Mouse (Mus musculus) ovary, adult 18-20 months (tissue): ENCODE results near the gene Wdr1.
"Not testable (repeated sequence)": the region's sequence is repeated elsewhere in the genome, so short reads cannot be mapped to it uniquely, and the experiment has no call there.

ENCODE experiments used
- DNase-seq: peaks from one replicate; pipeline ENCODE4 v3.0.0; 2022; ENCODE audit warnings: low spot score, mixed read lengths

Gene Wdr1

GRCm38 (mm10) chr5:38563121-38563520 lies at the start of gene Wdr1:
Gene Wdr1 (minus strand): TSS chr5:38563221.
- DNase-seq: no peak

GRCm38 (mm10) chr5:38611118-38611517 lies 48.1 kb upstream of the Wdr1 start:
- no peak for DNase-seq

- not testable (repeated sequence) for DNase-seq
Measured at GRCm38 (mm10) chr5:38608219-38608618, 45.2 kb upstream of the Wdr1 start.

GRCm38 (mm10) chr5:38598647-38599304 lies 35.8 kb upstream of the Wdr1 start:
- DNase-seq: no peak

DNA sequence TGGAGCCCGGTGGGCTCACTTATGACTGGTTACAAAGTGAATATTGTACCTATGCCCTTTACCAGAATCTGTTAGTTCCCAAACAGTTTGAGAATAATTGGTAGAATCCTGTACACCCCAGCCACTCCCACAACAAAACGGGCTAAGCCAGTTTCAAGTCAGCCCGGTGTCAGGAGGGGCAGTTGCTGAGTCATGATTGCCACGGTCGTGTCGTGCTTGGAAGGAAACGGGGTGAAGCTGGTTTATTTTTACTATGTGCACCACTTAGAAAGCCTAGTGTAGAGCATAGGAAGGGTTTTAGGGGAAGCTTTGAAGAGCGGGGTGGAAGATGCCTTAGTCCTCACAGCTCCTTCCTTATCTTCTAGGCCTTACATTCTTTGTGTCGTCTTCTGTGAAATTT lies 25.9 kb upstream of the Wdr1 start:
- DNase-seq: no peak

DNA sequence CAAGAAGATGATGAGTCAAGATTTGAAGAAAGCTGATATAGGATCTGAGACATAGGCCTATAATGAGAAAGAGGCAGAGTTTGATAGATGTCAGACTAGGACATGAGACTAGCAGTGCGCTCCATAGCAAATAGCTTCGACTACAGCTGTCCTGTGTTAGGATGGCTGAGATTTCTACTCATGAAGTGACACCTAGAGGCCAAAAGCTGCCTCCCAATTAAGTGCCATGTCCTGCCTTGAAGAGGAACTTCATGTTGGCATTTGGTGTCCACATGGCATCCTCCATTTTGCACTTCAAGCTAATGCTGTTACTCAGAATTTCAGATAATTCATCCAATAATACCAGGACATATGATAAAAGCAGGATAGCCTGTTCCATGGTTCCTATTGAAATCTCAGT lies 22.4 kb upstream of the Wdr1 start:
- no peak for DNase-seq

DNA sequence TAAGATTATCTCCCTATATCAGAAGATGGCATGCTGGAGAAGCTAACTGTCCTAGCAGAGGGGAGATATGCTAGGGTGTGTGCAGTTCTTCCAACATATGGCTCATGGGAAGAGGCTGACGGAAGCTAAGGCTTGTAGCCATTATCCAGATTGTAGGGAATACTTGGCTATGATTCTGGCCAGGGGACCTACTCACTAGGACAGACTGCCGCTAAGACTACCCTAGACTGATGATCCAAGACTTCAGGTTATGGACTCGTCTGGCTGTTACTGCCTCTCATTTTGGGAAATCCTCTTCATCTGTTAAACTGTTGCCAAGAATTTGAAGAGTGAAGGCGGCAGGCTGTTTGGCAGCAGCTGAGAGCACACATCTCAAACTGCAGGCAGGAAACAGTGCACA lies 20.0 kb upstream of the Wdr1 start:
- no peak for DNase-seq

DNA sequence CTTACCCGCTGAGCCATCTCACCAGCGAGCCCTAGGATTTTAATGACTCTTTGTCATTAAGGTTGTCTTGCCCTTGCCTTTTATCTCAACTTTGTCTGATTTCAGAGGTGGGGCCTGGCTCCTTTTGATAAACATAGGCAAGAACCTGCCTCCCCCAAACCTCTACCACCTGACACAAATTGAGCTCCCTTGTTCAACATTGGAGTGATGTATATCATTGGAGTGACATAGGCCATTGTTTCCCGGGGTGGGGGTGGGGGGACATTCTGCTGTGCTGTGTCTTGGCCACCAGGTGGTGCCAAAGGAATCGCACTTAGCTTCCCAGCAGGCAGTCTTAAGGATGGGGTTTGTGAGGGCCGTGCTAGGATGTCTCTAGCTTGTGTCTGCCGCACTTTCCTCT lies 17.7 kb upstream of the Wdr1 start:
- no peak for DNase-seq

DNA sequence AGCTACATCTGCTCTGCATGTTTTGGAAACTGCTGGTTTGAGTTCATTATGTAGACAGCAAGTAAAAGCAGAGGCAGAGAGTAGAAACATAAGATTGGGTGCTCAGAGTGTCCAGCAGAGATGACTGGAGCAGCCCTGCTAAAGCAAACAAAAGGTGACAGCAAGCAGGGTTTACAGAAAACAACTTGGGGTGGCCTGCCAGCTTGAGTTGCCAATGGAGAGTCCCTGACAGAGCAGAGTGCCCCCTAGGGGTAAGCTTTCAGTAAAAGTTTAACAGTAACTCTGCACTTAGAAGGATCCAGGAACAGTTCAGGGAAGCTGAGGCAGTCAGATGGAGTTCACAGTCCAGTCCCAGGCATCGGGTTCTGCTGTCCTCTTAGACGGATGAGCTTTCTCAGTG lies 7.9 kb upstream of the Wdr1 start:
- no peak for DNase-seq

DNA sequence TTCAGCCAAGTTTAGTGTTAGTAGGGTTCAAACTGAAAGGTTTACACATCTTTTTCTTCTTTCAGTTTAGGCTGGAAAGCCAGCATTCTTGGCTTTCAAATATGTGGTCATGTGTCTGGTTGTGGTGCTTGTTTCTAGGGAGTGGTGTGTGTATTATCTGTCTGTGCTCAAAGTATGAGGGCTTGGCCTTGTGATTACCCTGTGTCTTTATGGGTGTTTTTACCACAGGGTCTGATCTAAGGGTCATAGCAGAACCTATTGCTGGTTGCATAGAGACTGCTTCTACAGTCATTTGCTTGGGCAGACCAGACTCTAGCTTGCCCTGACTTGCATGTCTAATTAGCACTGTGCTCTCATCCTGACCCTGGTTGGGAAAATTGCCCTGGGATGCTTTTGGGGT lies 5.6 kb upstream of the Wdr1 start:
- DNase-seq: no peak

- no peak for DNase-seq
Measured at GRCm38 (mm10) chr5:38564831-38565230, 1.8 kb upstream of the Wdr1 start.

DNA sequence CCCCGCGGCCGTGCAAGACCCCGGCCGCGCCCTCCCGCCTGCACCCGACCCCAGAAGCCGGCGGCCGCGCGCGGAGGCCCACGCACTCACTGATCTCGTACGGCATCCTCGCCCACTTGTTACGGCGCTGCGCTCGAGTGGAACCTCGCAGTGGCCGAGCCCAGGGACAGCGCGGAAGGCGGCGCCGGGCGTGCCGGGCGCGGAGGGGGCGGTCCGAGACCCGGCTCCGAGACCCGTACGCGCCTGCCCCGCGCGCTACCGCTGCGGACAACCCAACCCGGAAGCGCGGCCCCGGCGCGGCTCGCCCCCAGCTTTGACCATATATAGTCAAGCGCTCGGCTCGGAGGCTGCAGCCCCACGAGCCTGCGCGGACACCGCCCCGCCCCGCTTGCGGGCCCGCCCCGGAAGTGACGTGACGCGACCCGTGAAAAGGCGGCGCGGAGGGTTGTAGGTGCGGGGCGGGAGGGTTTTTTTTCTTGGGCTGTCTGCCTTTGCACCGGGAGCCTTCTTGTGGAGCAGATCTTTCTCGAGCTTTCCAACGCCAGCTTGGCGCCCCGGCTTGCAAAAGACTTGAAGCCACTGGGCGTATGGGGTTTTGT lies 1.5 kb downstream of the Wdr1 start:
- peak; percentile 97 for DNase-seq

DNA sequence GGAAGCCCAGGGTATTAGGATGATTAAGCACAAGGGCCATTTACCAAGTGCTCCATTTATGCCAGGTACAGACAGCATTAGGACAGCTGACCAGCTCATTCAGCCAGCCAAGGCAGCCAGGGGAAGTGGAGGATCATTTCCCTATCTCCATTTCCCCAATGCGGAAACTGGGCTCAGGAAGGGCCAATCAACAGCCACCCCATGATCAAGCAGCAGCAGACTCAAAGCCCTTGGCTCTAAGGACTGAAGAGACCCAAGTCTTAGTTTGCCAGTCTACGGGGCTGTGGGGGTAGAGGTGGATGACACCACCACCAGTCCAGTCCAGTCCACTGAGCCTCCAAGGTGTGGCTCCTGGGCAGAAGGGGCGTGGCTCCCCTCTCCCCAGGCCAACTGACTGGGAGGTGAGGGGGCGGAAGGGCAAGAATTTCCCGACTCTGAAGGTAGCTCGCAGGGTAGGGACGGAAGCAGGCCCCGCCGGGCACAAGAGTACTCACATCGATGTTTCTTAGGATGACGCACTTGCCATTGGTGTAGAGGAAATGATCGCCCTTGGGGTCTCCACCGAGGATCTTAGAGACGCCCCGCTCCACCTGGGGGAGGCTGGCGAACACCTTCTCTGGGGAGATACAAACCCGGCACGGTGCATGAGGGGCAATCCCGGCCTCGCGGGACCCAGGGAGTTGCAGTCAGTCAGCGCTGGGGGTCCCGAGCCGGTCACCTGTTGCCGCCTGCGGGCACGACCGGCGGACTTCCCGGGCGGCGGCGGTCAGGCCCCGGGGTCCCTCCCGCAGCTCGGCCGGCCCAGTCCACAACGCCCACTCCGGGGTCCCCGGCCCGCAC lies 2.2 kb downstream of the Wdr1 start:
- DNase-seq: peak; percentile 17

DNA sequence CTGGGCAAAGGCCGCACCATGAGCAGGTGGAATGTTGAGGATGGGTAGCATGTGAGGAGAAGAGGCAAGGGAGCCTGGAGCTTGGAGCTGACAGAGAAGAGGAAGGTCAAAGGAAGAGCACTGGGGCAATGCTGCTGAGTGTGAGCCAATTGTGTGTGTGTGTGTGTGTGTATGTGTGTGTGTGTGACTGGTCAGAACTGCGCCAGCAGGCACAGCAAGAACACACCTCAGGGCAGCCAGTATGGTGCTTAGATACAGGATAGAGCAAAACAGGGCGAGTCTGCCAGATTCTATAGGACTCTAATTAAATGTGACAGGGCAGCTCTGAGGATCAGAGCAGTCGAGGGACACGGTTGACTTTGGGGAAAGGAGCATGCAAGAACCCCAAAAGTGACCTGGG lies 4.2 kb downstream of the Wdr1 start:
- DNase-seq: no peak

GRCm38 (mm10) chr5:38557811-38558210 lies 5.2 kb downstream of the Wdr1 start:
- no peak for DNase-seq

DNA sequence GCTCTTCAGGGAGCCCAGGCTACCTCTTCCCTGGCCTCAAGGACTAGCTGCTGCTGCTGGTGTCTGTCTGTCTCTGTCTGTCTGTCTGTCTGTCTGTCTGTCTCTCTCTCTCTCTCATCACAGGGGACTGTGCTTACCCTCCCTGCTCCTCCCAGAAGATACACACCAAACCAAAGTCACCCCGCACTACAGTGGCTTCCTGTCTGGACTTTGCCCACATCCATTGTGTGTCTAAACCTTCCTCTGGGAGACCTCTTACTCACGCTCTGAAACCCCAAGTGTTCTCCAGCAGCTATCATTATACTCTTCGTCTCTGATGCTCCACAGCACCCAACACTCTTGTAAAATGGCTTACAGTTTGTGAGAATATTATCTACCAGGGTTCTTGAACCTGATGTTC lies 6.6 kb downstream of the Wdr1 start:
- no peak for DNase-seq

DNA sequence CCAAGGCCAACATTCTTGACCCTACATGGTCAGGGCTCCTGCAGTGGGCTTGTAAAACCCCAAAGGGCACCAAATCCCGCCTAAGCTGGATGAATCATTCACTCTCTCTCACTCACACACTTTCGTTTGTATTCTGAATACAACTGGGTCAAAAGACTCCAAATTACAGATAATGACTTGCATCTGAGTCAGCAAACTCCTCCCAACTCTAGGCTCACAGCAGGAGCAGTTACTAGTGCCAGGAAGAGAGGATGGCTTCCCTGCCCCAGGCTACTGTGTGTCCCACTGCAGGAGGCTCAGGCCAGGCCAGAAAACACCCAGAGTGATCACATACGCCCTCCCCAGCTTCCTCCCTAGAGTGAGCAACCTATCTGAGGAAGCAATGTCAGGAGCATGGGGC lies 9.1 kb downstream of the Wdr1 start:
- DNase-seq: no peak

GRCm38 (mm10) chr5:38553491-38553890 lies 9.5 kb downstream of the Wdr1 start:
- no peak for DNase-seq

GRCm38 (mm10) chr5:38552615-38553014 lies 10.4 kb downstream of the Wdr1 start:
- DNase-seq: no peak

- no peak for DNase-seq
Measured at GRCm38 (mm10) chr5:38550221-38550768, 12.7 kb downstream of the Wdr1 start.

DNA sequence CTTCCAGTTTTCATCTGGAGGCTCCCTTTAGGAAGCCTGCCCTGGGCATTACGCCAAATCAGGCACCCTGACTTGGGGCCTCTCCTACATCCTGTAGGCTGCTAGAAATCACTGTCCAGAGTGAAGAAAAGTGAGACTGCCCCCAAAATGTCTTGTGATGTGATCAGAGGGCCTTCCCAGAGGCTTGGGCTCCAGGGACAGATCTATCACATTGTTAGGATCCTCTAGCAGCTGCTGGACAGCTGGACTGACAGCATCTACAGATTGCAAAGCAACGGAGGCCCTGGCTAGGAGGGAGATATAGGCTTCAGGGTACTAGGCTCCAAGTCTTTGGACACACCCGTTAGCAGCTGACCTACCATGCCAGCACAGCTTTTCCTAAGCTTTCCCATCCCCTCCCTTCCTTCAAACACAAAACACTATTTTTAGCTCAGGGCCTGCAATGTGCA lies 13.5 kb downstream of the Wdr1 start:
- no peak for DNase-seq

GRCm38 (mm10) chr5:38547375-38547774 lies 15.6 kb downstream of the Wdr1 start:
- no peak for DNase-seq
